Comparison of ENCODE assay signal across 29 mouse cellular contexts in the genomic region with DNA sequence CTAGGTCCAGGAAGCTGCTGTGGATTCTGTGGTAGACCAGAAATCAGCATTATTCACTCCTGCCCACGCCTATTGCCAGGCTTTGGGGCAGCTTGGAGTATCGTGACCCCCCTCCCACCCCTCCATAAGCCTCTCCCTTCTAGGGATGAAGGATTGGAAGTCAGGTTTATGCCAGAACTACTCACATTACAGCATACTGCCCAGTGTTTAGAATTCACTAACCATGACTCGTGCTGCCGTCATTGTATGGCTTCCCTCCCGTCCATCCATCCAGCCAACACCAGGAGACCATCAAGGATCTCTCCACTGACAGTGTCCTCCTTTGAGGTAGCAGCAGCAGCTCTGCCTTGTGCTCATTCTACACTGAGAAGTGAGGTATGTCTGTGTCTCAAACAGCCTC.
A peak's percentile ranks its signal among the peaks of the same experiment; 100 is the strongest.
DNase-seq lines count a peak whose midpoint lies in the region; ATAC-seq and TF ChIP-seq lines count a peak whose summit lies in the region.
"Had no signal": no experiment of that assay in that cellular context is flagged by ENCODE, and none has a peak within 500 bp of the region (broad histone marks: within the 10 kb centered on the region; RNA-seq: fewer than 3 reads in every experiment).

No protein-coding gene starts in this region.

- no peak for ATAC-seq in heart, embryonic 12.5 days (ENCODE audit: insufficient number of reproducible peaks, low FRiP score)
- ATAC-seq: forebrain, embryonic 13.5 days; forebrain, postnatal 0 days; hindbrain, postnatal 0 days; inflammation-experienced regulatory T-cells, adult 6 months; intestine, embryonic 16.5 days had no signal

- no peak overlapping the region for H3K4me3 ChIP-seq in myocyte
- no peak overlapping the region for H3K4me3 ChIP-seq in heart, embryonic 12.5 days
- H3K4me3 ChIP-seq: embryonic facial prominence, embryonic 10.5 days; embryonic facial prominence, embryonic 13.5 days; erythroblast, embryonic 14.5 days; forebrain, embryonic 10.5 days; forebrain, embryonic 13.5 days; gastrocnemius, adult 2 months; heart, embryonic 13.5 days; hindbrain, embryonic 10.5 days; hindbrain, embryonic 13.5 days had no signal

- H3K9me3 ChIP-seq in heart, embryonic 12.5 days (replicated peaks), result no peaks in the 10 kb centered on the region
- H3K9me3 ChIP-seq: embryonic facial prominence, embryonic 10.5 days; embryonic facial prominence, embryonic 13.5 days; forebrain, embryonic 10.5 days; forebrain, embryonic 13.5 days; heart, embryonic 13.5 days; hindbrain, embryonic 10.5 days; hindbrain, embryonic 13.5 days had no signal

- 74% methylated on average over 5 of the region's 5 CpGs for WGBS in heart, embryonic 12.5 days

- no peaks in the 10 kb centered on the region for H3K79me2 ChIP-seq in myocyte (ENCODE audit: control insufficient read depth, insufficient read depth)

- H3K36me3 ChIP-seq in myocyte (ENCODE audit: control insufficient read depth, insufficient read depth), result no peaks in the 10 kb centered on the region
- H3K36me3 ChIP-seq in heart, embryonic 12.5 days, result no peaks in the 10 kb centered on the region
- H3K36me3 ChIP-seq: embryonic facial prominence, embryonic 10.5 days; embryonic facial prominence, embryonic 13.5 days; forebrain, embryonic 10.5 days; heart, embryonic 13.5 days; hindbrain, embryonic 10.5 days; hindbrain, embryonic 13.5 days had no signal

- no peaks in the 10 kb centered on the region for H3K27me3 ChIP-seq in myocyte (ENCODE audit: control insufficient read depth, insufficient read depth, insufficient read length)
- H3K27me3 ChIP-seq in heart, embryonic 12.5 days (replicated peaks), result no peaks in the 10 kb centered on the region
- H3K27me3 ChIP-seq: embryonic facial prominence, embryonic 13.5 days; forebrain, embryonic 13.5 days; heart, embryonic 13.5 days; hindbrain, embryonic 13.5 days had no signal

- H3K4me1 ChIP-seq in heart, embryonic 12.5 days (replicated peaks), result peaks cover 16% of the 10 kb centered on the region
- H3K4me1 ChIP-seq: forebrain, embryonic 13.5 days had no signal

- peak; percentile 82 for DNase-seq in heart, adult 11 months
- no peak for DNase-seq in heart, postnatal 14 days
- peak; percentile 57 for DNase-seq in NIH3T3 (ENCODE audit: low read depth)
- no peak for DNase-seq in right cerebral cortex, postnatal 36 days (ENCODE audit: low spot score in 2 of 2)
- DNase-seq: adrenal gland, adult 2 months; adrenal gland, postnatal 14 days; cerebellum, adult 11 months; cerebellum, adult 8-10 months; cerebellum, postnatal 10 days; cerebellum, postnatal 36 days; embryo, embryonic 11 days; forebrain, postnatal 0 days; gastrocnemius, adult 2 months; gastrocnemius, postnatal 14 days; heart, adult 18-20 months; kidney, adult 18-20 months had no signal

- H3K27ac ChIP-seq in heart, embryonic 12.5 days (ENCODE audit: poor library complexity, severe bottlenecking), result no peak overlapping the region
- H3K27ac ChIP-seq: embryonic facial prominence, embryonic 10.5 days; embryonic facial prominence, embryonic 13.5 days; forebrain, embryonic 10.5 days; forebrain, embryonic 13.5 days; gastrocnemius, adult 2 months; heart, embryonic 13.5 days; hindbrain, embryonic 10.5 days; hindbrain, embryonic 13.5 days; hindbrain, postnatal 0 days had no signal

- peak overlapping the region; percentile 30 for H3K4me2 ChIP-seq in myocyte (ENCODE audit: low read depth)
- no peak overlapping the region for H3K4me2 ChIP-seq in heart, embryonic 12.5 days
- H3K4me2 ChIP-seq: embryonic facial prominence, embryonic 13.5 days; forebrain, embryonic 13.5 days; heart, embryonic 13.5 days; hindbrain, embryonic 13.5 days had no signal

- intact Hi-C loops in heart, postnatal 14 days (cut with DNase I), result no loop called here

- no peak overlapping the region for H3ac ChIP-seq in myocyte (ENCODE audit: control insufficient read depth, insufficient read length)

- H3K9ac ChIP-seq in heart, embryonic 12.5 days, result no peak overlapping the region
- H3K9ac ChIP-seq: embryonic facial prominence, embryonic 13.5 days; forebrain, embryonic 13.5 days; forebrain, postnatal 0 days; heart, embryonic 13.5 days; hindbrain, embryonic 13.5 days had no signal

- no peak for TF ChIP-seq POLR2A in myocyte (IDR thresholded peaks at IDR 0.05; ENCODE audit: insufficient read length, low read depth)

TF ChIP-seq in myocyte, 11 proteins besides CTCF, POLR2A, EP300 and RAD21:
- TF ChIP-seq CEBPB (IDR thresholded peaks at IDR 0.05; ENCODE audit: insufficient read depth, poor library complexity, severe bottlenecking) (no peak), REST (IDR thresholded peaks at IDR 0.05; ENCODE audit: insufficient read depth, insufficient read length) (no peak)

Comparison
In these comparisons a context has a peak if more than half of its experiments do, and no peak if none do; other contexts are left out.
1. DNase-seq: peak in heart, adult 11 months (single experiment) and NIH3T3 (single experiment); none in heart, postnatal 14 days (0 of 2) and right cerebral cortex, postnatal 36 days (0 of 2).